Mouse (Mus musculus): ENCODE measurements around the gene Myo1h. TPM values are rescaled to one million over a fixed set of nuclear protein-coding genes. Genes with fewer than 3 reads are reported as not detected.

Myo1h gene
- 0.96 TPM for polyA plus RNA-seq (2017; shearing (Covaris generic))

DNA sequence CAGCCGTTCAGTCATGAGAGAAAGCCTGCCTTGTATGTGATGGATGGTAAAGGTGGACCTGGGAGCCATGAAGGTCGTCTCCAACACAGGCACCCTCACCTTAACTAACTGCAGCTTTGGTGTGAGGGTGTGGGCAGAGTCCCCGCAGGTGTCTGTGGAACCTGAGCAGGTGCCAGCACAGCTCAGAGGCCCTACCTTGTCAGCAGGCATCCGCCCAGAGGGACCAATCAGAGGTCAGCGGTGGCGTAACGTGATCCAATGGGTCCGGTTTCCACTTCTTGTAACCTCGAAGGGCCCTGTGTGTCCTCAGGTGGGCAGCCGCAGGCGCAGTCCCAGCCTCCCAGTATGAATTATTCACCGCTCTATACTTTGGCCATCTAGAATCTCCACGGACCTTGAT, at the start of gene Myo1h:
Gene Myo1h, plus strand, starts transcription at position 293 of the 400 bp plus-strand sequence.

GRCm38 (mm10) chr5:114273693-114274402, 15.1 kb upstream of the Myo1h start, which contains the start of gene Foxn4:
Gene Foxn4, minus strand, starts transcription at chr5:114273807.

GRCm38 (mm10) chr5:114380209-114381012, 91.4 kb downstream of the Myo1h start, which contains the start of the genes Kctd10 and Ube3b:
Gene Kctd10, minus strand, starts transcription at chr5:114380508.
Gene Ube3b, plus strand, starts transcription at chr5:114380607.

Other genes with a start within 250 kb of the Myo1h start
- 8.1 TPM for gene Usp30, start 223.7 kb upstream of the Myo1h start, polyA plus RNA-seq (2017; shearing (Covaris generic))
- gene Svop, start 197.6 kb upstream of the Myo1h start, polyA plus RNA-seq (2017; shearing (Covaris generic)), result not detected
- 8.4 TPM for gene Alkbh2, start 160.9 kb upstream of the Myo1h start, polyA plus RNA-seq (2017; shearing (Covaris generic))
- 9.0 TPM for gene Ung, start 158.8 kb upstream of the Myo1h start, polyA plus RNA-seq (2017; shearing (Covaris generic))
- 0.85 TPM for gene Acacb, start 142.6 kb upstream of the Myo1h start, polyA plus RNA-seq (2017; shearing (Covaris generic))
- not detected for gene Foxn4, start 15.4 kb upstream of the Myo1h start, polyA plus RNA-seq (2017; shearing (Covaris generic))
- 217 TPM for gene Kctd10, start 91.3 kb downstream of the Myo1h start, polyA plus RNA-seq (2017; shearing (Covaris generic))
- gene Ube3b, start 91.4 kb downstream of the Myo1h start, polyA plus RNA-seq (2017; shearing (Covaris generic)), result 60.5 TPM
- 11.8 TPM for gene Mmab, start 154.9 kb downstream of the Myo1h start, polyA plus RNA-seq (2017; shearing (Covaris generic))
- gene Mvk, start 155.1 kb downstream of the Myo1h start, polyA plus RNA-seq (2017; shearing (Covaris generic)), result 34.3 TPM